10 mouse cellular contexts compared by ENCODE assay signal in genomic region chr2:18937611-18938010, GRCm38 (mm10).
DNase-seq lines count a peak whose midpoint lies in the region; ATAC-seq and TF ChIP-seq lines count a peak whose summit lies in the region.
"Had no signal": no experiment of that assay in that cellular context is flagged by ENCODE, and none has a peak within 500 bp of the region (broad histone marks: within the 10 kb centered on the region; RNA-seq: fewer than 3 reads in every experiment).

No protein-coding gene starts in this region.

- no peak overlapping the region for H3K4me2 ChIP-seq in kidney, postnatal 0 days (ENCODE audit: low read length)
- peak overlapping the region; percentile 28 for H3K4me2 ChIP-seq in myocyte (ENCODE audit: low read depth)
- no peak overlapping the region for H3K4me2 ChIP-seq in midbrain, embryonic 13.5 days (replicated peaks)
- H3K4me2 ChIP-seq: forebrain, embryonic 13.5 days had no signal

- no peak overlapping the region for H3ac ChIP-seq in myocyte (ENCODE audit: control insufficient read depth, insufficient read length)

- DNase-seq in kidney, postnatal 0 days (ENCODE audit: low spot score) = no peak
- no peak for DNase-seq in kidney, postnatal 4 days
- DNase-seq in T-cell, adult 2 months (ENCODE audit: low spot score) = peak; percentile 65
- DNase-seq in frontal cortex, postnatal 36 days (ENCODE audit: low spot score in 2 of 2) = no peak
- DNase-seq: cerebellum, adult 11 months had no signal

- H3K4me3 ChIP-seq in kidney, postnatal 0 days (replicated peaks; ENCODE audit: low read depth, low read length) = no peak overlapping the region
- H3K4me3 ChIP-seq in myocyte = no peak overlapping the region
- no peak overlapping the region for H3K4me3 ChIP-seq in midbrain, embryonic 13.5 days (replicated peaks)
- H3K4me3 ChIP-seq: forebrain, embryonic 13.5 days had no signal

- H3K9ac ChIP-seq in kidney, postnatal 0 days (ENCODE audit: low read depth, low read length) = no peak overlapping the region
- H3K9ac ChIP-seq in midbrain, embryonic 13.5 days (replicated peaks) = no peak overlapping the region
- H3K9ac ChIP-seq: forebrain, embryonic 13.5 days had no signal

- no peaks in the 10 kb centered on the region for H3K9me3 ChIP-seq in kidney, postnatal 0 days (replicated peaks; ENCODE audit: low read length)
- no peaks in the 10 kb centered on the region for H3K9me3 ChIP-seq in midbrain, embryonic 13.5 days
- H3K9me3 ChIP-seq: forebrain, embryonic 13.5 days had no signal

- H3K79me2 ChIP-seq in myocyte (ENCODE audit: control insufficient read depth, insufficient read depth) = peaks cover 18% of the 10 kb centered on the region

- H3K4me1 ChIP-seq in kidney, postnatal 0 days (replicated peaks; ENCODE audit: insufficient read depth, low read length) = peaks cover 21% of the 10 kb centered on the region
- peaks cover 47% of the 10 kb centered on the region for H3K4me1 ChIP-seq in midbrain, embryonic 13.5 days (replicated peaks)

- 48% methylated on average over 2 of the region's 2 CpGs for WGBS in kidney, postnatal 0 days
- 77% methylated on average over 2 of the region's 2 CpGs for WGBS in midbrain, embryonic 13.5 days

- no peaks in the 10 kb centered on the region for H3K27me3 ChIP-seq in kidney, postnatal 0 days (ENCODE audit: insufficient read depth, low read length)
- H3K27me3 ChIP-seq in myocyte (ENCODE audit: control insufficient read depth, insufficient read depth, insufficient read length) = no peaks in the 10 kb centered on the region
- no peaks in the 10 kb centered on the region for H3K27me3 ChIP-seq in midbrain, embryonic 13.5 days
- H3K27me3 ChIP-seq: forebrain, embryonic 13.5 days had no signal

- TF ChIP-seq CTCF in kidney, postnatal 0 days (IDR thresholded peaks at IDR 0.05; ENCODE audit: low read depth) = peak; percentile 17; the same call in 1 of the 2 replicates

- H3K36me3 ChIP-seq in kidney, postnatal 0 days (ENCODE audit: insufficient read depth, low read length) = no peaks in the 10 kb centered on the region
- H3K36me3 ChIP-seq in myocyte (ENCODE audit: control insufficient read depth, insufficient read depth) = no peaks in the 10 kb centered on the region
- no peaks in the 10 kb centered on the region for H3K36me3 ChIP-seq in midbrain, embryonic 13.5 days

- no peak for ATAC-seq in kidney, postnatal 0 days (replicated peaks; ENCODE audit: low FRiP score, low read depth)
- ATAC-seq in inflammation-experienced regulatory T-cells, adult 6 months = peak; percentile 59
- ATAC-seq in midbrain, embryonic 13.5 days = no peak
- ATAC-seq: forebrain, embryonic 13.5 days; lung, postnatal 0 days had no signal

- peak overlapping the region; percentile 61 for H3K27ac ChIP-seq in kidney, postnatal 0 days
- H3K27ac ChIP-seq in midbrain, embryonic 13.5 days = no peak overlapping the region
- H3K27ac ChIP-seq: forebrain, embryonic 13.5 days had no signal

- no peak for TF ChIP-seq POLR2A in myocyte (IDR thresholded peaks at IDR 0.05; ENCODE audit: insufficient read length, low read depth)

TF ChIP-seq in myocyte, 11 proteins besides CTCF, POLR2A, EP300 and RAD21:
- TF ChIP-seq MYOG (IDR thresholded peaks at IDR 0.05; ENCODE audit: control insufficient read depth in 1 of 3, insufficient read depth in 1 of 3, insufficient read length in 2 of 3, low read depth in 2 of 3) (peak in 2 of 3 experiments; percentile 33 to 77), SRF (IDR thresholded peaks at IDR 0.05; ENCODE audit: control insufficient read depth, insufficient read length, low read depth) (no peak), REST (IDR thresholded peaks at IDR 0.05; ENCODE audit: insufficient read depth, insufficient read length) (no peak), TCF3 (IDR thresholded peaks at IDR 0.05; ENCODE audit: insufficient read length, low read depth) (no peak), POLR2AphosphoS2 (IDR thresholded peaks at IDR 0.05; ENCODE audit: insufficient read length, low read depth) (no peak), MAX (IDR thresholded peaks at IDR 0.05; ENCODE audit: low read depth) (no peak), MYOD1 (IDR thresholded peaks at IDR 0.05; ENCODE audit: control insufficient read depth in 1 of 3, insufficient read length in 2 of 3, low read depth in 2 of 3) (peak in 2 of 3 experiments; percentile 68 to 70)
